Mouse (Mus musculus) hindbrain, embryonic 12.5 days (tissue): Measurements from ENCODE around the gene Krtap9-3. TPM values are rescaled to one million over a fixed set of nuclear protein-coding genes. Genes with fewer than 3 reads are reported as not detected.
"Not testable (repeated sequence)": the region's sequence is repeated elsewhere in the genome, so short reads cannot be mapped to it uniquely, and the experiment has no call there.

Source experiments
- ATAC-seq: fragments of 200-750 bp; cut with Nextera tagmentation; 2 replicates; pipeline ENCODE4 v1.8.0; 2017; ENCODE audit warnings: moderate TSS enrichment; ENCODE audit not compliant: low FRiP score
- H3K27ac ChIP-seq: fragments of 300-500 bp; sonication (generic); 2 replicates; pipeline ENCODE4 v1.5.1; 2016; ENCODE audit warnings: mild to moderate bottlenecking
- H3K27me3 ChIP-seq: fragments of 300-500 bp; sonication (generic); 2 replicates; pipeline ENCODE4 v1.6.1; 2016; ENCODE audit warnings: mild to moderate bottlenecking
- H3K36me3 ChIP-seq: fragments of 300-500 bp; sonication (generic); 2 replicates; pipeline ENCODE4 v1.6.1; 2016; ENCODE audit warnings: mild to moderate bottlenecking
- H3K4me1 ChIP-seq: fragments of 300-500 bp; sonication (generic); 2 replicates; pipeline ENCODE4 v1.6.1; 2016
- H3K4me2 ChIP-seq: fragments of 300-500 bp; sonication (generic); replicated peaks from 2 replicates; pipeline ENCODE4 v1.6.1; 2016; ENCODE audit warnings: mild to moderate bottlenecking
- H3K4me3 ChIP-seq: fragments of 300-500 bp; sonication (generic); 2 replicates; pipeline ENCODE4 v1.5.1; 2016; ENCODE audit warnings: mild to moderate bottlenecking
- H3K9ac ChIP-seq: fragments of 300-500 bp; sonication (generic); 2 replicates; pipeline ENCODE4 v1.6.1; 2016; ENCODE audit warnings: mild to moderate bottlenecking, moderate library complexity
- H3K9me3 ChIP-seq: fragments of 300-500 bp; sonication (generic); replicated peaks from 2 replicates; pipeline ENCODE4 v1.6.1; 2016; ENCODE audit warnings: mild to moderate bottlenecking
- WGBS: fragments of 180-500 bp; shearing (Covaris S2); methylation state at CpG from one replicate; pipeline ENCODE4 v1.1.7; 2016; 5-methylcytosine and 5-hydroxymethylcytosine counted together
- polyA plus RNA-seq: library from polyadenylated mRNA; unstranded; fragments of >200 nt; fragmentation: Nextera tagmentation; extraction: Ambion mirVana; gene quantifications from 2 replicates; pipeline ENCODE4 v1.2.1, GENCODE M21; 2016

The Krtap9-3 gene
- not detected in 2 replicates for polyA plus RNA-seq

DNA sequence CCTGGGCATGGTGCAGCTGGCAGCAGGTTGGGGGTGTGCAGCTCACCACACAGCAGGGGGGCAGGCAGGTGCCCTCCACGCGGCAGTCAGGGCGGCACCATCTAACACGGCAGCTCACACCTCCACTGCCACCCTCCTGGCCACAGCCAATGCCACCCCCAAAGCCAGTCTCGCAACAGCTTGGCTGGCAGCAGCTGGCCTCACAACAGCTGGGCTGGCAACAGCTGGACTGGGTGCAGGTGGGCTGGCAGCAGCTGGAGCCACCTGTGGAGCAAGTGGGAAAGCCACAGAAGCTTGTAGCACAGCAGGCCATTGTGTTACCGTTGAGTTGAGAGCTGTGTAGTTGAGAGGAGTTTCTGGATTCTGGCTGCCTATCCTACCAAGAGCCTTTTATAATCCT lies at the start of gene Krtap9-3:
Gene Krtap9-3 (minus strand): TSS at position 364 of the 400 bp plus-strand sequence.
- ATAC-seq, H3K36me3 ChIP-seq, H3K4me2 ChIP-seq, H3K9me3 ChIP-seq, H3K9ac ChIP-seq, H3K4me3 ChIP-seq, H3K27ac ChIP-seq, H3K27me3 ChIP-seq, H3K4me1 ChIP-seq: not testable (repeated sequence)
- WGBS: 78% methylated on average over 6 of the region's 6 CpGs

DNA sequence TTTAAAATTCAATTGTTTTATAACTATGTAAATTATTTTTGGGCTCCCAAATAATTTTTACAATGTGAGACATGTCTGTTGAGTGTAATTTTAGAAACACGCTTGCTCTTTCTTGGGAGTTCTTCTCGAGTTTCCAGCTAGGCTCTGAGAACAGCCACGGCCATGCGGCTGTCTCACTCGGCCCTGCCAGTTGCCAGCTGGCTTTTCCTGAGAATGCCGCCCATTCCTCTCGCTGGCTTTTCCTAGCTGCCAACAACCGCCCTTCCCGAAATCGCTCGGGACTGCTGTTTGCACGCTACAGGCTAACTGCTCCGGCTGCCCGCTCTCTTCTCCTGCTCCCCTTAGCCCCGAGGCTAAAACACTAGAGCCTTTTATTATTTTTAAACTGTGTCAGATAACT lies 48.5 kb upstream of the Krtap9-3 start:
- Histone ChIP-seq H3K4me2 (no peak overlapping the region), H3K36me3 (no peaks in the 10 kb centered on the region), H3K9me3 (no peaks in the 10 kb centered on the region), H3K9ac (no peak overlapping the region), H3K27me3 (no peaks in the 10 kb centered on the region), H3K4me3 (no peak overlapping the region), H3K27ac (no peak overlapping the region), H3K4me1 (no peaks in the 10 kb centered on the region)
- ATAC-seq: no peak
- WGBS: 91% methylated on average over 15 of the region's 15 CpGs

- Histone ChIP-seq H3K9ac (no peak overlapping the region), H3K9me3 (no peaks in the 10 kb centered on the region), H3K27ac (no peak overlapping the region), H3K4me2 (no peak overlapping the region), H3K4me1 (no peaks in the 10 kb centered on the region), H3K4me3 (no peak overlapping the region), H3K36me3 (no peaks in the 10 kb centered on the region), H3K27me3 (no peaks in the 10 kb centered on the region)
- ATAC-seq: no peak
- WGBS: 78% methylated on average over 3 of the region's 3 CpGs
These were observed 46.4 kb upstream of the Krtap9-3 start for GRCm38 (mm10) chr11:99644351-99644750.

DNA sequence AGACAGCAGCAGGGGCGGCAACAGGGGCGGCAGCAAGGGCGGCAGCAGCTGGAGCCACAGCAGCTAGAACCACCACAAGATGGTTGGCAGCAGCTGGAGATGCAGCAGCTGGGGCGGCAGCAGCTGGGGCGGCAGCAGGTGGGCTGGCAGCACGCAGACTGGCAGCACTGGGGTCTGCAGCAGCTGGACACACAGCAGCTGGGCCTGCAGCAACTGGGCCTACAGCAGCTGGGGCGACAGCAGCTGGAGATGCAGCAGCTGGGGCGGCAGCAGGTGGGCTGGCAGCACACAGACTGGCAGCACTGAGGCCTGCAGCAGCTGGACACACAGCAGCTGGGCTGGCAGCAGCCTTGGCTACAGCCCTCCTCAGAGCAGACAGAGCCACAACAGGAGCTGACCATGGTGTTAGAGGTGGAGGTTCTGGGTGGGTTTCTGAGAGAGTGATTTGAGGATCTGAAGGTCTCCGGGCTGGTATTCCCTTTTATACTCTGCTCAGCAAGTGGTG lies 45.8 kb upstream of the Krtap9-3 start, which contains the start of gene Krtap4-7:
Gene Krtap4-7 (minus strand): TSS at position 455 of the 505 bp plus-strand sequence.
- not testable (repeated sequence) for H3K4me3 ChIP-seq
- 81% methylated on average over 9 of the region's 9 CpGs for WGBS

DNA sequence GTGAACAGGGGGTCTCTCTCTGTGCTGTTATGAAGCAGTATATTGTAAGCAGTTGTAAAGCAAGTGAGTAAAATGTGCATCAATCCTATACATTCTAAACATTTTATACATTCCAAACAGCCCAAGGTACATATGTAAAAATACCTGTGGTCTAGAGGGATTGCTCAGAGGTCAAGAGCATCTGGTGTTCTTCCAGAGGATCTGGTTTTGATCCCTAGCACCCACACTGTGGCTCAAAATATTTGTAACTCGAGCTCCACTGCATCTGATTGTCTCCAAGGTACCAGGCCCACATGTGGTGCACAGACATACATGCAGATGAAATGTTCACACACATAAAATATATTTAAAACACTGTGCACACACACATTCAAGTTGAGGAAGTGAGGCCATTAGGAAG lies 43.0 kb upstream of the Krtap9-3 start:
- no peak for ATAC-seq
- no peak overlapping the region for H3K4me3 ChIP-seq
- WGBS: 41% methylated on average over 1 of the region's 1 CpGs
- H3K36me3 ChIP-seq: no peaks in the 10 kb centered on the region
- H3K9me3 ChIP-seq: no peaks in the 10 kb centered on the region
- no peaks in the 10 kb centered on the region for H3K4me1 ChIP-seq
- H3K9ac ChIP-seq: no peak overlapping the region
- H3K4me2 ChIP-seq: no peak overlapping the region
- no peaks in the 10 kb centered on the region for H3K27me3 ChIP-seq
- no peak overlapping the region for H3K27ac ChIP-seq

More for the DNA sequence above, 45.8 kb upstream of the Krtap9-3 start, which contains the start of gene Krtap4-7:
- H3K4me1 ChIP-seq, H3K27ac ChIP-seq, H3K9ac ChIP-seq, H3K9me3 ChIP-seq, H3K27me3 ChIP-seq, H3K4me2 ChIP-seq, ATAC-seq, H3K36me3 ChIP-seq: not testable (repeated sequence)

GRCm38 (mm10) chr11:99637086-99637485 lies 39.2 kb upstream of the Krtap9-3 start:
- Histone ChIP-seq H3K27ac (no peak overlapping the region), H3K36me3 (no peaks in the 10 kb centered on the region), H3K9me3 (no peaks in the 10 kb centered on the region), H3K9ac (no peak overlapping the region), H3K27me3 (no peaks in the 10 kb centered on the region), H3K4me1 (no peaks in the 10 kb centered on the region), H3K4me3 (no peak overlapping the region), H3K4me2 (no peak overlapping the region)
- no peak for ATAC-seq
- WGBS: 76% methylated on average over 1 of the region's 1 CpGs

- Histone ChIP-seq H3K4me2 (no peak within 1 kb of the TSS), H3K4me1 (no peaks in the 10 kb centered on the region), H3K4me3 (no peak within 1 kb of the TSS), H3K27ac (no peak within 1 kb of the TSS), H3K9ac (no peak within 1 kb of the TSS), H3K9me3 (no peaks in the 10 kb centered on the region), H3K27me3 (no peaks in the 10 kb centered on the region), H3K36me3 (no peaks in the 10 kb centered on the region)
- WGBS: 42% methylated on average over 8 of the region's 8 CpGs
- ATAC-seq: no peak
These were observed 36.8 kb upstream of the Krtap9-3 start, which contains the start of gene Krtap4-2 for GRCm38 (mm10) chr11:99634653-99635134. Gene Krtap4-2 (minus strand): TSS chr11:99635084.

GRCm38 (mm10) chr11:99633293-99633692 lies 35.4 kb upstream of the Krtap9-3 start:
- no peak overlapping the region for H3K9ac ChIP-seq
- WGBS: 76% methylated on average over 2 of the region's 2 CpGs
- no peak overlapping the region for H3K4me2 ChIP-seq
- H3K4me1 ChIP-seq: no peaks in the 10 kb centered on the region
- no peaks in the 10 kb centered on the region for H3K9me3 ChIP-seq
- no peak overlapping the region for H3K4me3 ChIP-seq
- H3K36me3 ChIP-seq: no peaks in the 10 kb centered on the region
- no peaks in the 10 kb centered on the region for H3K27me3 ChIP-seq
- H3K27ac ChIP-seq: no peak overlapping the region
- no peak for ATAC-seq

GRCm38 (mm10) chr11:99630890-99631289 lies 33.0 kb upstream of the Krtap9-3 start:
- H3K9ac ChIP-seq: no peak overlapping the region
- 85% methylated on average over 3 of the region's 3 CpGs for WGBS
- H3K4me3 ChIP-seq: no peak overlapping the region
- ATAC-seq: no peak
- H3K4me1 ChIP-seq: no peaks in the 10 kb centered on the region
- H3K27me3 ChIP-seq: no peaks in the 10 kb centered on the region; the same call in 1 of the 2 replicates
- H3K27ac ChIP-seq: no peak overlapping the region
- no peaks in the 10 kb centered on the region for H3K36me3 ChIP-seq
- no peak overlapping the region for H3K4me2 ChIP-seq
- no peaks in the 10 kb centered on the region for H3K9me3 ChIP-seq

GRCm38 (mm10) chr11:99628138-99628537 lies 30.2 kb upstream of the Krtap9-3 start, which contains the start of gene Krtap4-1:
Gene Krtap4-1 (minus strand): TSS chr11:99628238.
- Histone ChIP-seq H3K27me3 (no peaks in the 10 kb centered on the region; the same call in 1 of the 2 replicates), H3K9ac (no peak within 1 kb of the TSS), H3K9me3 (no peaks in the 10 kb centered on the region), H3K36me3 (no peaks in the 10 kb centered on the region), H3K27ac (no peak within 1 kb of the TSS), H3K4me3 (no peak within 1 kb of the TSS), H3K4me1 (no peaks in the 10 kb centered on the region), H3K4me2 (no peak within 1 kb of the TSS)
- no peak for ATAC-seq
- 85% methylated on average over 4 of the region's 4 CpGs for WGBS

DNA sequence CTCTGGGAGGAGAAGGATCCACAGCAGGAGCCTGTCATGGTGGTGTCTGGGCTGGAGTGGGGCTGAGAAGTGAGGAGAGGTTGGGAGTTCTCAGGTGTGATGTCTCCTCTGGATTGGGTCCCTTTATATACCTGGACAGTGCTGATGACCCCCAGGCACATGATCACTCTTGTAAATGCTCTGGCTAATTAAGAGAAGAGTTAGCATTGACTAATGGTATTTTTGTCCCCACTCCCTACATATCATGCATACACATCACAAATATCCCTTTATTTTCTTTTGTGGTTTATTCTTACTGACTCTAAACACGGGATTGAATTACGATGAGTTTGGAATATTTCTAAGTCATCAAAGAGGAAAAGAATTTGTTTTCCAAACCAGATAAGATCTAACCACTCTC lies 22.4 kb upstream of the Krtap9-3 start, which contains the start of gene Gm11562:
Gene Gm11562 (minus strand): TSS at position 101 of the 400 bp plus-strand sequence.
- Histone ChIP-seq H3K9me3 (no peaks in the 10 kb centered on the region), H3K36me3 (no peaks in the 10 kb centered on the region), H3K27ac (no peak within 1 kb of the TSS), H3K4me2 (no peak within 1 kb of the TSS), H3K27me3 (no peaks in the 10 kb centered on the region), H3K4me3 (no peak within 1 kb of the TSS), H3K9ac (no peak within 1 kb of the TSS), H3K4me1 (no peaks in the 10 kb centered on the region)
- 89% methylated on average over 2 of the region's 2 CpGs for WGBS
- ATAC-seq: no peak

DNA sequence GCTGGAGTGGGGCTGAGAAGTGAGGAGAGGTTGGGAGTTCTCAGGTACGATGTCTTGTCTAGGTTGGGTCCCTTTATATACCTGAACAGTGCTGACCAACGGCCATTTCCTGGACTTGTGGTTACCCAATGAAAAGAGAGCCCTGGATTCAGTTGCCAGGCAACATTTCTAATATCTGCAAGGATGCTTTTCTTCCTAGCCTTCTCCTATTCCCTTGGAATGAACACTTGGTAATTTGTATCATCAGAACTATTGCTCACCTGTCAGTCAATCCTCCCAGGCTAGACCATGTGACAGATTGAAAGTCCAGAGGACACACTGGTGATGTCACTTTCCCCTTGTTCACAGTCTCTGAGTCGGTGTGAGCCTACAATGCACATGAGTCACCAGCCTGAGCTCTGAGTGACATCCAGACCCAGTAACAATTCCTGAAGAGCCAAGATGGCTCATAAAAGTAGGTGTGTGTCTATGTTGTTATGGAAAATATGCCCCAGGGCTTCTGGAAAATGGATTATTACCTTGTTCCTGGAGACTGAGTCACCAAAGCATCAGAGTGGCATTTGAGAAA lies 17.0 kb upstream of the Krtap9-3 start, which contains the start of gene Krtap2-4:
Gene Krtap2-4 (minus strand): TSS at position 51 of the 568 bp plus-strand sequence.
- 80% methylated on average over 3 of the region's 3 CpGs for WGBS

GRCm38 (mm10) chr11:99610089-99610488 lies 12.2 kb upstream of the Krtap9-3 start, which contains the start of gene Gm11937:
Gene Gm11937 (minus strand): TSS chr11:99610189.
- not testable (repeated sequence) for H3K27me3 ChIP-seq, H3K9ac ChIP-seq, H3K9me3 ChIP-seq, H3K4me1 ChIP-seq, H3K36me3 ChIP-seq, H3K27ac ChIP-seq, H3K4me3 ChIP-seq, H3K4me2 ChIP-seq, ATAC-seq
- WGBS: 84% methylated on average over 1 of the region's 2 CpGs

More for the DNA sequence above, 17.0 kb upstream of the Krtap9-3 start, which contains the start of gene Krtap2-4:
- H3K4me2 ChIP-seq: no peak within 1 kb of the TSS
- H3K27me3 ChIP-seq: no peaks in the 10 kb centered on the region
- ATAC-seq: no peak
- H3K4me3 ChIP-seq: no peak within 1 kb of the TSS
- no peak within 1 kb of the TSS for H3K27ac ChIP-seq
- H3K9me3 ChIP-seq: no peaks in the 10 kb centered on the region
- no peak within 1 kb of the TSS for H3K9ac ChIP-seq
- no peaks in the 10 kb centered on the region for H3K36me3 ChIP-seq
- H3K4me1 ChIP-seq: no peaks in the 10 kb centered on the region
